Mouse (Mus musculus): ENCODE data around the gene Gm3164. TPM values are rescaled to one million over a fixed set of nuclear protein-coding genes. Genes with fewer than 3 reads are reported as not detected.

The Gm3164 gene
- total and polyA plus RNA-seq, 3 experiments: not detected

Other genes with a start within 250 kb of the Gm3164 start
- gene Gm2974, start 232.9 kb upstream of the Gm3164 start, total RNA-seq (2012; rRNA removed): not detected in 2 replicates
- not detected for gene Gm2974, start 232.9 kb upstream of the Gm3164 start, polyA plus RNA-seq (2012; ENCODE audit: insufficient read depth in 1 of 2, insufficient read length in 2 of 2, low read depth in 1 of 2, low replicate concordance in 2 of 2, missing spikeins in 1 of 2)
- gene Gm3138, start 165.8 kb upstream of the Gm3164 start, total RNA-seq (2012; rRNA removed): not detected in 2 replicates
- gene Gm3138, start 165.8 kb upstream of the Gm3164 start, polyA plus RNA-seq (2012; ENCODE audit: insufficient read depth in 1 of 2, insufficient read length in 2 of 2, low read depth in 1 of 2, low replicate concordance in 2 of 2, missing spikeins in 1 of 2): not detected
- not detected in 2 replicates for gene Gm3149, start 98.2 kb upstream of the Gm3164 start, total RNA-seq (2012; rRNA removed)
- not detected for gene Gm3149, start 98.2 kb upstream of the Gm3164 start, polyA plus RNA-seq (2012; ENCODE audit: insufficient read depth in 1 of 2, insufficient read length in 2 of 2, low read depth in 1 of 2, low replicate concordance in 2 of 2, missing spikeins in 1 of 2)
- gene 2610042L04Rik, start 80.7 kb upstream of the Gm3164 start, total RNA-seq (2012; rRNA removed): not detected in 2 replicates
- gene 2610042L04Rik, start 80.7 kb upstream of the Gm3164 start, polyA plus RNA-seq (2012; ENCODE audit: insufficient read depth in 1 of 2, insufficient read length in 2 of 2, low read depth in 1 of 2, low replicate concordance in 2 of 2, missing spikeins in 1 of 2): not detected
- not detected in 2 replicates for gene Gm3159, start 17.9 kb upstream of the Gm3164 start, total RNA-seq (2012; rRNA removed)
- gene Gm3159, start 17.9 kb upstream of the Gm3164 start, polyA plus RNA-seq (2012; ENCODE audit: insufficient read depth in 1 of 2, insufficient read length in 2 of 2, low read depth in 1 of 2, low replicate concordance in 2 of 2, missing spikeins in 1 of 2): not detected
- not detected in 2 replicates for gene Gm3173, start 15.5 kb downstream of the Gm3164 start, total RNA-seq (2012; rRNA removed)
- not detected for gene Gm3173, start 15.5 kb downstream of the Gm3164 start, polyA plus RNA-seq (2012; ENCODE audit: insufficient read depth in 1 of 2, insufficient read length in 2 of 2, low read depth in 1 of 2, low replicate concordance in 2 of 2, missing spikeins in 1 of 2)
- not detected in 2 replicates for gene Gm3182, start 66.3 kb downstream of the Gm3164 start, total RNA-seq (2012; rRNA removed)
- not detected for gene Gm3182, start 66.3 kb downstream of the Gm3164 start, polyA plus RNA-seq (2012; ENCODE audit: insufficient read depth in 1 of 2, insufficient read length in 2 of 2, low read depth in 1 of 2, low replicate concordance in 2 of 2, missing spikeins in 1 of 2)
- not detected in 2 replicates for gene Gm3047, start 140.0 kb downstream of the Gm3164 start, total RNA-seq (2012; rRNA removed)
- gene Gm3047, start 140.0 kb downstream of the Gm3164 start, polyA plus RNA-seq (2012; ENCODE audit: insufficient read depth in 1 of 2, insufficient read length in 2 of 2, low read depth in 1 of 2, low replicate concordance in 2 of 2, missing spikeins in 1 of 2): not detected
- gene Gm8159, start 216.9 kb downstream of the Gm3164 start, total RNA-seq (2012; rRNA removed): not detected in 2 replicates
- gene Gm8159, start 216.9 kb downstream of the Gm3164 start, polyA plus RNA-seq (2012; ENCODE audit: insufficient read depth in 1 of 2, insufficient read length in 2 of 2, low read depth in 1 of 2, low replicate concordance in 2 of 2, missing spikeins in 1 of 2): not detected
- not detected in 2 replicates for gene Gm3239, start 248.7 kb downstream of the Gm3164 start, total RNA-seq (2012; rRNA removed)
- gene Gm3239, start 248.7 kb downstream of the Gm3164 start, polyA plus RNA-seq (2012; ENCODE audit: insufficient read depth in 1 of 2, insufficient read length in 2 of 2, low read depth in 1 of 2, low replicate concordance in 2 of 2, missing spikeins in 1 of 2): not detected

All from MEL (cell line).